Comparison of ENCODE assay signal across 8 mouse cellular contexts in the genomic region with DNA sequence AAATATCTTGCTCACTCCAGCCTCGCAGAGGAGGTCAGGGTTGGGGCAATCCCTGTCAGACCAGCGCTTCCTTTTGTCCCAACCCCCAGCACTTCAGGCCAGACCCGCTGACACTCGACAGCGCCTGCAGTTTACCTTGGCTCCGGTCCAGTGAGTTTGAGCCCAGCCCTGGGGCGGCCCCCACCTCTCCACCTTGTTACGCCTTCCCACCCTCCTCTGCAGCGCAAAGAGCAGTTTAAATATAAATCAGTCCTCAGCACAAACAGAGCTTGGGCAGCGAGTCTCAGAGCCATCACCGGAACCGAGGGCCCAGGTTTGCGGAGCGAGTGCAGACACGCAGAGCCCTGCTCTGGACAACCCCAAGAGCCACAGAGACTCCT. TPM values are rescaled to one million over a fixed set of nuclear protein-coding genes. Genes with fewer than 3 reads are reported as not detected.
A peak's percentile ranks its signal among the peaks of the same experiment; 100 is the strongest.
DNase-seq lines count a peak whose midpoint lies in the region; ATAC-seq and TF ChIP-seq lines count a peak whose summit lies in the region.

No protein-coding gene starts in this region.

- H3K9me3 ChIP-seq in hindbrain, embryonic 16.5 days (ENCODE audit: control insufficient read depth, low read length): no peaks in the 10 kb centered on the region
- no peaks in the 10 kb centered on the region for H3K9me3 ChIP-seq in neural tube, embryonic 12.5 days

- peak overlapping the region; percentile 59 for H3K9ac ChIP-seq in hindbrain, embryonic 16.5 days (ENCODE audit: low read depth, low read length)
- peak overlapping the region; percentile 89 for H3K9ac ChIP-seq in liver, adult 2 months (ENCODE audit: low read depth, low read length)
- H3K9ac ChIP-seq in neural tube, embryonic 12.5 days: peak overlapping the region; percentile 51; the same call in 1 of the 2 replicates

- peak; percentile 10; the same call in 1 of the 2 replicates for TF ChIP-seq CTCF in liver, adult 2 months (IDR thresholded peaks at IDR 0.05; ENCODE audit: low read depth, low read length)

- peak overlapping the region; percentile 43; the same call in 1 of the 2 replicates for H3K4me3 ChIP-seq in brown adipose tissue, adult 24 weeks (ENCODE audit: insufficient read depth, low read depth, low read length)
- H3K4me3 ChIP-seq in hindbrain, embryonic 16.5 days (ENCODE audit: low read length): peak overlapping the region; percentile 44
- peak overlapping the region; percentile 72 for H3K4me3 ChIP-seq in liver, adult 2 months (ENCODE audit: insufficient read depth, low read depth, low read length)
- H3K4me3 ChIP-seq in neural tube, embryonic 12.5 days: peak overlapping the region; percentile 38

- ATAC-seq in hindbrain, embryonic 16.5 days: peak; percentile 52; the same call in 1 of the 2 replicates
- peak; percentile 56; the same call in 1 of the 2 replicates for ATAC-seq in neural tube, embryonic 12.5 days (ENCODE audit: low FRiP score, low read depth)

- peak; percentile 77 for DNase-seq in NIH3T3 (ENCODE audit: low read depth)
- DNase-seq in gastrocnemius, adult 8-10 months (ENCODE audit: low spot score in 2 of 2): peak; percentile 6 to 29
- DNase-seq in liver, adult 2 months (ENCODE audit: extremely low read depth, low read depth, low spot score): peak; percentile 87
- no peak for DNase-seq in layer of hippocampus, adult 9-10 months (ENCODE audit: low spot score)
- DNase-seq in thymus, postnatal 36 days: no peak

- H3K27ac ChIP-seq in brown adipose tissue, adult 24 weeks (replicated peaks; ENCODE audit: low read depth, low read length): no peak overlapping the region
- H3K27ac ChIP-seq in hindbrain, embryonic 16.5 days (ENCODE audit: low read depth, low read length): peak overlapping the region; percentile 17; the same call in 1 of the 2 replicates
- H3K27ac ChIP-seq in liver, adult 2 months (replicated peaks; ENCODE audit: insufficient read depth, low read depth, low read length): peak overlapping the region; percentile 87
- H3K27ac ChIP-seq in neural tube, embryonic 12.5 days: no peak overlapping the region

- H3K79me2 ChIP-seq in liver, adult 2 months (ENCODE audit: control insufficient read depth, insufficient read depth, low read length): peaks cover 8% of the 10 kb centered on the region; the same call in 1 of the 2 replicates

- no peaks in the 10 kb centered on the region for H3K4me1 ChIP-seq in brown adipose tissue, adult 24 weeks (ENCODE audit: control insufficient read depth, insufficient read depth, insufficient read length, low read length)
- H3K4me1 ChIP-seq in hindbrain, embryonic 16.5 days (ENCODE audit: control insufficient read depth, insufficient read depth, low read depth, low read length): peaks cover 9% of the 10 kb centered on the region
- peaks cover 11% of the 10 kb centered on the region for H3K4me1 ChIP-seq in liver, adult 2 months (ENCODE audit: control insufficient read depth, insufficient read depth, low read length)
- peaks cover 13% of the 10 kb centered on the region for H3K4me1 ChIP-seq in neural tube, embryonic 12.5 days

- H3K36me3 ChIP-seq in hindbrain, embryonic 16.5 days (ENCODE audit: control insufficient read depth, insufficient read depth, low read length): no peaks in the 10 kb centered on the region
- no peaks in the 10 kb centered on the region for H3K36me3 ChIP-seq in liver, adult 2 months (ENCODE audit: control insufficient read depth, insufficient read depth, low read length)
- no peaks in the 10 kb centered on the region for H3K36me3 ChIP-seq in neural tube, embryonic 12.5 days

- H3K27me3 ChIP-seq in hindbrain, embryonic 16.5 days (replicated peaks; ENCODE audit: control insufficient read depth, insufficient read depth, low read length): 0 out of 2 replicates have a peak, but pooled peaks cover 5% of the 10 kb centered on the region
- no peaks in the 10 kb centered on the region for H3K27me3 ChIP-seq in liver, adult 2 months (ENCODE audit: control insufficient read depth, insufficient read depth, low read length)
- H3K27me3 ChIP-seq in neural tube, embryonic 12.5 days (replicated peaks): peaks cover 29% of the 10 kb centered on the region

- H3K4me2 ChIP-seq in hindbrain, embryonic 16.5 days (ENCODE audit: low read length): peak overlapping the region; percentile 84
- peak overlapping the region; percentile 85 for H3K4me2 ChIP-seq in neural tube, embryonic 12.5 days (replicated peaks)

- WGBS in hindbrain, embryonic 16.5 days: 3% methylated on average over 15 of the region's 15 CpGs
- 2% methylated on average over 15 of the region's 15 CpGs for WGBS in liver, adult 2 months
- 4% methylated on average over 15 of the region's 15 CpGs for WGBS in neural tube, embryonic 12.5 days

- TF ChIP-seq POLR2A in liver, adult 2 months (IDR thresholded peaks at IDR 0.05; ENCODE audit: extremely low read depth, insufficient read depth, low read length): 0 out of 2 replicates have a peak, but pooled peaks have one; percentile 29

RNA-seq across cellular contexts. Expression of gene Slco2a1, which starts 19.2 kb away (rescaled TPM):
- 1.0 and 1.2 TPM in 2 replicates for polyA plus RNA-seq in brown adipose tissue, adult 24 weeks (2012; ENCODE audit: insufficient read depth, insufficient read length, missing spikeins)
- 1 to 10 TPM in 2 of 4 experiments, under 1 TPM in 2; 0.51 to 1.1 (median 0.80) TPM for total RNA-seq in gastrocnemius, adult 8-10 months (2022)
- 4.6 and 4.7 TPM in 2 replicates for polyA plus RNA-seq in hindbrain, embryonic 16.5 days (2015; fragmentation: Nextera tagmentation; extraction: Ambion mirVana)
- total RNA-seq in liver, adult 2 months (2014; rRNA removed): 8.9 and 20.7 TPM in 2 replicates
- polyA plus RNA-seq in liver, adult 2 months (2012; rRNA removed): 43.1 and 55.5 TPM in 2 replicates
- polyA plus RNA-seq in neural tube, embryonic 12.5 days (2016; fragmentation: Nextera tagmentation; extraction: Ambion mirVana): 0.69 and 0.86 TPM in 2 replicates

Comparison
In these comparisons a context has a peak if more than half of its experiments do, and no peak if none do; other contexts are left out.
1. DNase-seq: peak in NIH3T3 (single experiment), gastrocnemius, adult 8-10 months (2 of 2) and liver, adult 2 months (single experiment); none in layer of hippocampus, adult 9-10 months (single experiment) and thymus, postnatal 36 days (0 of 2).
2. H3K27ac ChIP-seq: peak in hindbrain, embryonic 16.5 days (single experiment) and liver, adult 2 months (single experiment); none in brown adipose tissue, adult 24 weeks (single experiment) and neural tube, embryonic 12.5 days (single experiment).
3. Peak in every context shown above with its lines, with median percentiles within 50 percentile points of each other: H3K4me3 ChIP-seq and H3K9ac ChIP-seq.